Mouse (Mus musculus): ENCODE data around the gene Hspa8. TPM values are rescaled to one million over a fixed set of nuclear protein-coding genes. Genes with fewer than 3 reads are reported as not detected.

Gene Hspa8
- polyA plus RNA-seq, 1 experiment = 66.6 TPM

GRCm38 (mm10) chr9:40825601-40826000 lies 24.8 kb downstream of the Hspa8 start:
- H3K27me3 ChIP-seq (ENCODE audit: control insufficient read depth) = peaks cover 9% of the 10 kb centered on the region
- no peak overlapping the region for H3K4me3 ChIP-seq (replicated peaks)
- H3K36me3 ChIP-seq (ENCODE audit: control insufficient read depth) = no peaks in the 10 kb centered on the region
- no peaks in the 10 kb centered on the region for H3K4me1 ChIP-seq (ENCODE audit: control insufficient read depth)
- H3K9me3 ChIP-seq (ENCODE audit: control insufficient read depth, low read length) = no peaks in the 10 kb centered on the region
- TF ChIP-seq TAL1 (IDR thresholded peaks at IDR 0.05; ENCODE audit: low read length) = no peak
- no peak for TF ChIP-seq GATA1 (IDR thresholded peaks at IDR 0.05; ENCODE audit: low read length)

- Histone ChIP-seq H3K4me3 (replicated peaks) (no peak overlapping the region), H3K9me3 (ENCODE audit: control insufficient read depth, low read length) (no peaks in the 10 kb centered on the region), H3K36me3 (ENCODE audit: control insufficient read depth) (no peaks in the 10 kb centered on the region), H3K27me3 (ENCODE audit: control insufficient read depth) (no peaks in the 10 kb centered on the region), H3K4me1 (ENCODE audit: control insufficient read depth) (no peaks in the 10 kb centered on the region)
- TF ChIP-seq GATA1 (IDR thresholded peaks at IDR 0.05; ENCODE audit: low read length) (no peak), TAL1 (IDR thresholded peaks at IDR 0.05; ENCODE audit: low read length) (no peak)
Observed at GRCm38 (mm10) chr9:40827366-40827765, 26.6 kb downstream of the Hspa8 start.

- Histone ChIP-seq H3K27me3 (ENCODE audit: control insufficient read depth) (no peaks in the 10 kb centered on the region), H3K9me3 (ENCODE audit: control insufficient read depth, low read length) (no peaks in the 10 kb centered on the region), H3K36me3 (ENCODE audit: control insufficient read depth) (no peaks in the 10 kb centered on the region), H3K4me1 (ENCODE audit: control insufficient read depth) (no peaks in the 10 kb centered on the region), H3K4me3 (replicated peaks) (no peak overlapping the region)
- TF ChIP-seq TAL1 (IDR thresholded peaks at IDR 0.05; ENCODE audit: low read length) = no peak
- TF ChIP-seq GATA1 (IDR thresholded peaks at IDR 0.05; ENCODE audit: low read length) = no peak
Observed at GRCm38 (mm10) chr9:40834569-40834968, 33.8 kb downstream of the Hspa8 start.

GRCm38 (mm10) chr9:40836681-40837080 lies 35.9 kb downstream of the Hspa8 start:
- Histone ChIP-seq H3K36me3 (ENCODE audit: control insufficient read depth) (no peaks in the 10 kb centered on the region), H3K4me3 (replicated peaks) (no peak overlapping the region), H3K4me1 (ENCODE audit: control insufficient read depth) (no peaks in the 10 kb centered on the region), H3K27me3 (ENCODE audit: control insufficient read depth) (no peaks in the 10 kb centered on the region), H3K9me3 (ENCODE audit: control insufficient read depth, low read length) (no peaks in the 10 kb centered on the region)
- no peak for TF ChIP-seq TAL1 (IDR thresholded peaks at IDR 0.05; ENCODE audit: low read length)
- TF ChIP-seq GATA1 (IDR thresholded peaks at IDR 0.05; ENCODE audit: low read length) = no peak

DNA sequence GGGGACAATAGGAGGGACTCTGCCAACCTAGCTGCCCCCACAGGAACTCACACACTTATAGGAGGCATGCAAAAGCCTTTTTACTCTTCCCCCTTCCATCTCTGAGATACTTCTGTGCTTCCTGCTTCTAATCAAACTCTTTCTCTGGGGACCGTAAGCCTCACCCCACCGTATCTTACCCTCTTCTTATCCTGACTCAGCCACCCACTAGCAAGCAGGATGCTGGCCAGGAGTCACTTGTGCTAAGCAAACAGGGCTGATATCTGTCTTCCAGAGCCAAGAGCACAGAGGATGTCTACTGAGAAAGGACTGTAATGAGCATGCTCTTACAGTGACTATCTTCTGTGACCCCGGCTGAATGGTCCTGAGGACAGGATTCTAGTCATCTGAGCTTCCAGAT lies 38.9 kb downstream of the Hspa8 start:
- no peaks in the 10 kb centered on the region for H3K4me1 ChIP-seq (ENCODE audit: control insufficient read depth)
- no peak overlapping the region for H3K4me3 ChIP-seq (replicated peaks)
- no peaks in the 10 kb centered on the region for H3K27me3 ChIP-seq (ENCODE audit: control insufficient read depth)
- H3K36me3 ChIP-seq (ENCODE audit: control insufficient read depth) = no peaks in the 10 kb centered on the region
- H3K9me3 ChIP-seq (ENCODE audit: control insufficient read depth, low read length) = no peaks in the 10 kb centered on the region
- no peak for TF ChIP-seq TAL1 (IDR thresholded peaks at IDR 0.05; ENCODE audit: low read length)
- no peak for TF ChIP-seq GATA1 (IDR thresholded peaks at IDR 0.05; ENCODE audit: low read length)

GRCm38 (mm10) chr9:40851515-40851914 lies 50.7 kb downstream of the Hspa8 start:
- Histone ChIP-seq H3K4me3 (replicated peaks) (no peak overlapping the region), H3K27me3 (ENCODE audit: control insufficient read depth) (no peaks in the 10 kb centered on the region), H3K4me1 (ENCODE audit: control insufficient read depth) (no peaks in the 10 kb centered on the region), H3K9me3 (ENCODE audit: control insufficient read depth, low read length) (no peaks in the 10 kb centered on the region), H3K36me3 (ENCODE audit: control insufficient read depth) (no peaks in the 10 kb centered on the region)
- TF ChIP-seq GATA1 (IDR thresholded peaks at IDR 0.05; ENCODE audit: low read length) = no peak
- no peak for TF ChIP-seq TAL1 (IDR thresholded peaks at IDR 0.05; ENCODE audit: low read length)

GRCm38 (mm10) chr9:40858461-40859160 lies 57.8 kb downstream of the Hspa8 start:
- Histone ChIP-seq H3K4me1 (ENCODE audit: control insufficient read depth) (no peaks in the 10 kb centered on the region), H3K36me3 (ENCODE audit: control insufficient read depth) (no peaks in the 10 kb centered on the region), H3K9me3 (ENCODE audit: control insufficient read depth, low read length) (no peaks in the 10 kb centered on the region), H3K27me3 (ENCODE audit: control insufficient read depth) (peaks cover 17% of the 10 kb centered on the region), H3K4me3 (replicated peaks) (no peak overlapping the region)
- no peak for TF ChIP-seq TAL1 (IDR thresholded peaks at IDR 0.05; ENCODE audit: low read length)
- no peak for TF ChIP-seq GATA1 (IDR thresholded peaks at IDR 0.05; ENCODE audit: low read length)

DNA sequence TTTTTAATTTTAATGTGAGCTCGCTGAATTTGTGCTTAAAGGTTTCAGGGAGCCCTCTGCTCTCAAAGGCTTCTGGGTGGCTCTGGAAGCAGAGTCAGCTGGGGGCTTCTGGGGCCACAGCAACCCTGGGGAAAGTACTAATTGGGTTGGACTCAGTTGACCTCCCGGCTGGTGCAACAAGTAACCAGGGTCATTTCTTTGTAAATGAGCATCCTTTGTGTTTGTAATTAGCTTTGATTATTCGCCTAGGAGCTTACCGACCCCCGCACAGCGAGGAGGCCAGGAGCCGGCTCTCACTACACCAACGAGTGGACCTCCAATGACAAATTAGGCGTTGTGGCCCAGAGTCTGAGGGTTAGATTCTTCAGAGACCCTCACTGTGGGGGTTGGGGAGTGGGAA lies 58.4 kb downstream of the Hspa8 start:
- no peaks in the 10 kb centered on the region for H3K9me3 ChIP-seq (ENCODE audit: control insufficient read depth, low read length)
- TF ChIP-seq TAL1 (IDR thresholded peaks at IDR 0.05; ENCODE audit: low read length) = no peak
- no peak for TF ChIP-seq GATA1 (IDR thresholded peaks at IDR 0.05; ENCODE audit: low read length)
- H3K4me1 ChIP-seq (ENCODE audit: control insufficient read depth) = no peaks in the 10 kb centered on the region

More for the DNA sequence above, 58.4 kb downstream of the Hspa8 start:
- Histone ChIP-seq H3K27me3 (ENCODE audit: control insufficient read depth) (peaks cover 17% of the 10 kb centered on the region), H3K4me3 (replicated peaks) (no peak overlapping the region), H3K36me3 (ENCODE audit: control insufficient read depth) (no peaks in the 10 kb centered on the region)

Other genes with a start within 250 kb of the Hspa8 start
- gene Gm21915, start 130.4 kb upstream of the Hspa8 start, polyA plus RNA-seq (2012) = not detected in 2 replicates
- 0.01 TPM in 1 of 2 replicates, not detected in the other for gene Clmp, start 115.0 kb upstream of the Hspa8 start, polyA plus RNA-seq (2012)
- gene Bsx, start 73.1 kb downstream of the Hspa8 start, polyA plus RNA-seq (2012) = not detected in 2 replicates
- gene Jhy, start 163.1 kb downstream of the Hspa8 start, polyA plus RNA-seq (2012) = 0.02 TPM in 1 of 2 replicates, not detected in the other
- gene Crtam, start 203.6 kb downstream of the Hspa8 start, polyA plus RNA-seq (2012) = not detected in 2 replicates